Mouse (Mus musculus) kidney, postnatal 0 days (tissue): ENCODE data around the gene Rdx. TPM values are rescaled to one million over a fixed set of nuclear protein-coding genes. Genes with fewer than 3 reads are reported as not detected.

ENCODE experiments used
- ATAC-seq: fragments of 200-750 bp; cut with Nextera tagmentation; replicated peaks from 2 replicates; pipeline ENCODE4 v1.8.0; 2017; ENCODE audit warnings: low read depth, moderate number of reproducible peaks, moderate TSS enrichment, moderate library complexity; ENCODE audit not compliant: low FRiP score
- DNase-seq: peaks from one replicate; pipeline ENCODE4 v3.0.0-alpha.2; 2016; ENCODE audit warnings: low spot score
- H3K27ac ChIP-seq: fragments of 300-500 bp; sonication (generic); 2 replicates; pipeline ENCODE4 v1.5.1; 2014; ENCODE audit warnings: mild to moderate bottlenecking
- H3K27me3 ChIP-seq: fragments of 300-500 bp; sonication (generic); 2 replicates; pipeline ENCODE4 v1.6.1; 2014; ENCODE audit warnings: low read length, mixed read lengths; ENCODE audit not compliant: insufficient read depth
- H3K36me3 ChIP-seq: fragments of 300-500 bp; sonication (generic); 2 replicates; pipeline ENCODE4 v1.6.1; 2014; ENCODE audit warnings: low read length, mixed read lengths; ENCODE audit not compliant: insufficient read depth
- H3K4me1 ChIP-seq: fragments of 300-500 bp; sonication (generic); replicated peaks from 2 replicates; pipeline ENCODE4 v1.6.1; 2014; ENCODE audit warnings: antibody characterized with exemption, low read length, mixed read lengths; ENCODE audit not compliant: insufficient read depth
- H3K4me2 ChIP-seq: fragments of 300-500 bp; sonication (generic); 2 replicates; pipeline ENCODE4 v1.6.1; 2014; ENCODE audit warnings: mild to moderate bottlenecking, low read length, moderate library complexity, mixed read lengths
- H3K4me3 ChIP-seq: fragments of 300-500 bp; sonication (generic); replicated peaks from 2 replicates; pipeline ENCODE4 v1.5.1; 2014; ENCODE audit warnings: low read depth, low read length
- H3K9ac ChIP-seq: fragments of 300-500 bp; sonication (generic); 2 replicates; pipeline ENCODE4 v1.6.1; 2014; ENCODE audit warnings: low read depth, low read length
- H3K9me3 ChIP-seq: fragments of 300-500 bp; sonication (generic); replicated peaks from 2 replicates; pipeline ENCODE4 v1.6.1; 2016; ENCODE audit warnings: low read length, inconsistent platforms, mixed read lengths
- CTCF ChIP-seq: IDR thresholded peaks from 2 replicates; pipeline ENCODE4 v1.5.1; 2016; ENCODE audit warnings: antibody characterized with exemption, low read depth, mild to moderate bottlenecking, moderate library complexity
- WGBS: fragments of 180-500 bp; shearing (Covaris S2); extraction: QIAGEN DNeasy Blood & Tissue Kit; methylation state at CpG from one replicate; pipeline ENCODE4 v1.1.7; 2014; 5-methylcytosine and 5-hydroxymethylcytosine counted together
- microRNA-seq: library from miRNA; unstranded; fragments of <30 nt; microRNA quantifications from one replicate; pipeline ENCODE4, GENCODE M21; 2016
- polyA plus RNA-seq: library from polyadenylated mRNA; unstranded; fragments of >200 nt; fragmentation: Nextera tagmentation; extraction: Ambion mirVana; gene quantifications from 2 replicates; pipeline ENCODE4 v1.2.1, GENCODE M21; 2015

The Rdx gene
- polyA plus RNA-seq, 1 experiment from 2014 or later = 137 TPM

- DNase-seq = no peak
- H3K9ac ChIP-seq = no peak overlapping the region
- no peaks in the 10 kb centered on the region for H3K9me3 ChIP-seq
- WGBS = 91% methylated on average over 5 of the region's 5 CpGs
- H3K4me2 ChIP-seq = no peak overlapping the region
- no peaks in the 10 kb centered on the region for H3K4me1 ChIP-seq
- ATAC-seq = no peak
- H3K36me3 ChIP-seq = 0 out of 2 replicates have a peak, but pooled peaks cover 15% of the 10 kb centered on the region
- H3K27me3 ChIP-seq = no peaks in the 10 kb centered on the region
- H3K4me3 ChIP-seq = no peak overlapping the region
- TF ChIP-seq CTCF = no peak
- no peak overlapping the region for H3K27ac ChIP-seq
These were observed 66.1 kb downstream of the Rdx start for GRCm38 (mm10) chr9:52113091-52113490.

- Histone ChIP-seq H3K4me1 (no peaks in the 10 kb centered on the region), H3K9ac (no peak overlapping the region), H3K36me3 (peaks cover 23% of the 10 kb centered on the region; the same call in 1 of the 2 replicates), H3K9me3 (no peaks in the 10 kb centered on the region), H3K4me3 (no peak overlapping the region), H3K27me3 (no peaks in the 10 kb centered on the region), H3K27ac (no peak overlapping the region), H3K4me2 (no peak overlapping the region)
- TF ChIP-seq CTCF = no peak
- WGBS = 88% methylated on average over 4 of the region's 4 CpGs
- no peak for DNase-seq
- ATAC-seq = no peak
These were observed 72.2 kb downstream of the Rdx start for GRCm38 (mm10) chr9:52119212-52119611.

GRCm38 (mm10) chr9:52125225-52125624 lies 78.3 kb downstream of the Rdx start:
- no peak overlapping the region for H3K4me3 ChIP-seq
- TF ChIP-seq CTCF = no peak
- H3K27ac ChIP-seq = no peak overlapping the region
- DNase-seq (no peak), ATAC-seq (no peak)
- no peak overlapping the region for H3K4me2 ChIP-seq
- peaks cover 11% of the 10 kb centered on the region; the same call in 1 of the 2 replicates for H3K36me3 ChIP-seq
- H3K4me1 ChIP-seq = no peaks in the 10 kb centered on the region
- WGBS = 95% methylated on average over 6 of the region's 6 CpGs
- no peak overlapping the region for H3K9ac ChIP-seq
- no peaks in the 10 kb centered on the region for H3K27me3 ChIP-seq
- no peaks in the 10 kb centered on the region for H3K9me3 ChIP-seq

- TF ChIP-seq CTCF = peak; percentile 59
- WGBS = 80% methylated on average over 4 of the region's 4 CpGs
- Histone ChIP-seq H3K27ac (no peak overlapping the region), H3K4me2 (no peak overlapping the region), H3K9ac (no peak overlapping the region), H3K36me3 (peaks cover 5% of the 10 kb centered on the region; the same call in 1 of the 2 replicates), H3K27me3 (no peaks in the 10 kb centered on the region), H3K4me1 (no peaks in the 10 kb centered on the region), H3K9me3 (no peaks in the 10 kb centered on the region), H3K4me3 (no peak overlapping the region)
- ATAC-seq (no peak), DNase-seq (peak; percentile 35)
These were observed 83.4 kb downstream of the Rdx start for GRCm38 (mm10) chr9:52130348-52130747.

GRCm38 (mm10) chr9:52132771-52133170 lies 85.8 kb downstream of the Rdx start:
- 80% methylated on average over 2 of the region's 2 CpGs for WGBS

More at GRCm38 (mm10) chr9:52132771-52133170, 85.8 kb downstream of the Rdx start:
- no peak overlapping the region for H3K27ac ChIP-seq
- no peaks in the 10 kb centered on the region for H3K27me3 ChIP-seq
- H3K36me3 ChIP-seq = no peaks in the 10 kb centered on the region
- no peaks in the 10 kb centered on the region for H3K4me1 ChIP-seq
- no peak overlapping the region for H3K9ac ChIP-seq
- no peak overlapping the region for H3K4me2 ChIP-seq
- DNase-seq = no peak
- TF ChIP-seq CTCF = no peak
- no peak for ATAC-seq
- H3K4me3 ChIP-seq = no peak overlapping the region
- H3K9me3 ChIP-seq = no peaks in the 10 kb centered on the region

Small RNA genes within 50 kb of the gene (microRNA-seq; reads per million reads assigned to microRNA genes)
- gene Gm27686 (not detected), gene Mir6244 (not detected)

Other genes starting within 250 kb of the Rdx start
- 220 and 228 TPM in 2 replicates for gene Fdx1, start 83.6 kb upstream of the Rdx start, polyA plus RNA-seq
- gene Zc3h12c, start 121.4 kb downstream of the Rdx start, polyA plus RNA-seq = 3.8 and 4.3 TPM in 2 replicates